Mouse (Mus musculus): ENCODE measurements around the gene Lbhd1. TPM values are rescaled to one million over a fixed set of nuclear protein-coding genes. Genes with fewer than 3 reads are reported as not detected.

The Lbhd1 gene
- polyA plus RNA-seq, 1 experiment from 2014 or later: 34.3 TPM

Other genes with a start within 250 kb of the Lbhd1 start
- gene Chrm1, start 219.9 kb upstream of the Lbhd1 start, polyA plus RNA-seq (2017; shearing (Covaris generic)): not detected
- gene Slc3a2, start 160.4 kb upstream of the Lbhd1 start, polyA plus RNA-seq (2017; shearing (Covaris generic)): 240 TPM
- 121 TPM for gene Wdr74, start 147.9 kb upstream of the Lbhd1 start, polyA plus RNA-seq (2017; shearing (Covaris generic))
- 0.87 TPM for gene 1700092M07Rik, start 143.0 kb upstream of the Lbhd1 start, polyA plus RNA-seq (2017; shearing (Covaris generic))
- 294 TPM for gene Stx5a, start 142.3 kb upstream of the Lbhd1 start, polyA plus RNA-seq (2017; shearing (Covaris generic))
- gene Nxf1, start 126.7 kb upstream of the Lbhd1 start, polyA plus RNA-seq (2017; shearing (Covaris generic)): 453 TPM
- gene Tmem223, start 112.7 kb upstream of the Lbhd1 start, polyA plus RNA-seq (2017; shearing (Covaris generic)): 38.8 TPM
- gene Tmem179b, start 109.3 kb upstream of the Lbhd1 start, polyA plus RNA-seq (2017; shearing (Covaris generic)): 150 TPM
- gene Taf6l, start 97.3 kb upstream of the Lbhd1 start, polyA plus RNA-seq (2017; shearing (Covaris generic)): 9.4 TPM
- 86.1 TPM for gene Polr2g, start 85.2 kb upstream of the Lbhd1 start, polyA plus RNA-seq (2017; shearing (Covaris generic))
- gene Zbtb3, start 81.2 kb upstream of the Lbhd1 start, polyA plus RNA-seq (2017; shearing (Covaris generic)): 0.57 TPM
- gene Ttc9c, start 64.4 kb upstream of the Lbhd1 start, polyA plus RNA-seq (2017; shearing (Covaris generic)): 25.8 TPM
- 13.8 TPM for gene Hnrnpul2, start 63.7 kb upstream of the Lbhd1 start, polyA plus RNA-seq (2017; shearing (Covaris generic))
- not detected for gene AC129217.1, start 54.0 kb upstream of the Lbhd1 start, polyA plus RNA-seq (2017; shearing (Covaris generic))
- gene Bscl2, start 46.3 kb upstream of the Lbhd1 start, polyA plus RNA-seq (2017; shearing (Covaris generic)): 59.1 TPM
- gene Gng3, start 44.5 kb upstream of the Lbhd1 start, polyA plus RNA-seq (2017; shearing (Covaris generic)): not detected
- gene Lrrn4cl, start 33.0 kb upstream of the Lbhd1 start, polyA plus RNA-seq (2017; shearing (Covaris generic)): not detected
- gene Ubxn1, start 12.2 kb upstream of the Lbhd1 start, polyA plus RNA-seq (2017; shearing (Covaris generic)): 149 TPM
- 44.5 TPM for gene Uqcc3, start 2.8 kb upstream of the Lbhd1 start, polyA plus RNA-seq (2017; shearing (Covaris generic))
- not detected for gene Gm49403, start 198 bp downstream of the Lbhd1 start, polyA plus RNA-seq (2017; shearing (Covaris generic))
- gene 1810009A15Rik, start 5.1 kb downstream of the Lbhd1 start, polyA plus RNA-seq (2017; shearing (Covaris generic)): 22.7 TPM
- not detected for gene Gm49416, start 5.2 kb downstream of the Lbhd1 start, polyA plus RNA-seq (2017; shearing (Covaris generic))
- 35.9 TPM for gene Ints5, start 9.3 kb downstream of the Lbhd1 start, polyA plus RNA-seq (2017; shearing (Covaris generic))
- 100 TPM for gene Ganab, start 14.3 kb downstream of the Lbhd1 start, polyA plus RNA-seq (2017; shearing (Covaris generic))
- 32.9 TPM for gene B3gat3, start 36.6 kb downstream of the Lbhd1 start, polyA plus RNA-seq (2017; shearing (Covaris generic))
- gene Rom1, start 45.6 kb downstream of the Lbhd1 start, polyA plus RNA-seq (2017; shearing (Covaris generic)): 2.0 TPM
- 57.6 TPM for gene Eml3, start 45.8 kb downstream of the Lbhd1 start, polyA plus RNA-seq (2017; shearing (Covaris generic))
- gene Mta2, start 58.1 kb downstream of the Lbhd1 start, polyA plus RNA-seq (2017; shearing (Covaris generic)): 257 TPM
- gene Tut1, start 70.1 kb downstream of the Lbhd1 start, polyA plus RNA-seq (2017; shearing (Covaris generic)): 47.6 TPM
- gene Eef1g, start 83.3 kb downstream of the Lbhd1 start, polyA plus RNA-seq (2017; shearing (Covaris generic)): 375 TPM
- 8.7 TPM for gene Ahnak, start 105.6 kb downstream of the Lbhd1 start, polyA plus RNA-seq (2017; shearing (Covaris generic))
- gene Scgb1a1, start 204.2 kb downstream of the Lbhd1 start, polyA plus RNA-seq (2017; shearing (Covaris generic)): not detected

Measured in naive thymus-derived CD4-positive, alpha-beta T cell, adult 5 months (primary cell).